Mouse (Mus musculus) stomach, postnatal 0 days (tissue): ENCODE measurements around the gene Prdx3. TPM values are rescaled to one million over a fixed set of nuclear protein-coding genes. Genes with fewer than 3 reads are reported as not detected.

Experiments used
- ATAC-seq: fragments of 200-750 bp; cut with Nextera tagmentation; 2 replicates; pipeline ENCODE4 v1.8.0; 2017; ENCODE audit not compliant: low FRiP score, low TSS enrichment
- DNase-seq: peaks from one replicate; pipeline ENCODE4 v3.0.0-alpha.2; 2016; ENCODE audit warnings: low spot score
- H3K27ac ChIP-seq: fragments of 300-500 bp; sonication (generic); replicated peaks from 2 replicates; pipeline ENCODE4 v1.5.1; 2014; ENCODE audit warnings: mild to moderate bottlenecking, control low read depth
- H3K27me3 ChIP-seq: fragments of 300-500 bp; sonication (generic); 2 replicates; pipeline ENCODE4 v1.6.1; 2014; ENCODE audit warnings: low read length; ENCODE audit not compliant: control insufficient read depth, insufficient read depth
- H3K36me3 ChIP-seq: fragments of 300-500 bp; sonication (generic); 2 replicates; pipeline ENCODE4 v1.6.1; 2014; ENCODE audit warnings: low read length, mixed read lengths; ENCODE audit not compliant: control insufficient read depth, insufficient read depth
- H3K4me1 ChIP-seq: fragments of 300-500 bp; sonication (generic); replicated peaks from 2 replicates; pipeline ENCODE4 v1.6.1; 2014; ENCODE audit warnings: antibody characterized with exemption; ENCODE audit not compliant: control insufficient read depth, insufficient read depth
- H3K4me2 ChIP-seq: fragments of 300-500 bp; sonication (generic); replicated peaks from 2 replicates; pipeline ENCODE4 v1.6.1; 2014; ENCODE audit warnings: low read depth, mild to moderate bottlenecking, control low read depth, moderate library complexity
- H3K4me3 ChIP-seq: fragments of 300-500 bp; sonication (generic); 2 replicates; pipeline ENCODE4 v1.5.1; 2014; ENCODE audit warnings: low read depth, low read length, control low read depth
- H3K9ac ChIP-seq: fragments of 300-500 bp; sonication (generic); 2 replicates; pipeline ENCODE4 v1.6.1; 2014; ENCODE audit warnings: mild to moderate bottlenecking, low read length, control low read depth, mixed read lengths
- H3K9me3 ChIP-seq: fragments of 300-500 bp; sonication (generic); 2 replicates; pipeline ENCODE4 v1.6.1; 2016; ENCODE audit warnings: low read length; ENCODE audit not compliant: control insufficient read depth
- CTCF ChIP-seq: IDR thresholded peaks from 2 replicates; pipeline ENCODE4 v1.5.1; 2016; ENCODE audit warnings: antibody characterized with exemption, low read depth, mild to moderate bottlenecking, moderate library complexity
- EP300 ChIP-seq: optimal IDR thresholded peaks from 2 replicates; pipeline ENCODE3; 2016; ENCODE audit warnings: antibody characterized with exemption
- WGBS: fragments of 180-500 bp; shearing (Covaris S2); extraction: QIAGEN DNeasy Blood & Tissue Kit; methylation state at CpG from one replicate; pipeline ENCODE4 v1.1.7; 2014; 5-methylcytosine and 5-hydroxymethylcytosine counted together
- polyA plus RNA-seq: library from polyadenylated mRNA; unstranded; fragments of >200 nt; fragmentation: Nextera tagmentation; extraction: Ambion mirVana; gene quantifications from 2 replicates; pipeline ENCODE4 v1.2.1, GENCODE M21; 2015

Gene Prdx3
- polyA plus RNA-seq: 123 and 127 TPM in 2 replicates

DNA sequence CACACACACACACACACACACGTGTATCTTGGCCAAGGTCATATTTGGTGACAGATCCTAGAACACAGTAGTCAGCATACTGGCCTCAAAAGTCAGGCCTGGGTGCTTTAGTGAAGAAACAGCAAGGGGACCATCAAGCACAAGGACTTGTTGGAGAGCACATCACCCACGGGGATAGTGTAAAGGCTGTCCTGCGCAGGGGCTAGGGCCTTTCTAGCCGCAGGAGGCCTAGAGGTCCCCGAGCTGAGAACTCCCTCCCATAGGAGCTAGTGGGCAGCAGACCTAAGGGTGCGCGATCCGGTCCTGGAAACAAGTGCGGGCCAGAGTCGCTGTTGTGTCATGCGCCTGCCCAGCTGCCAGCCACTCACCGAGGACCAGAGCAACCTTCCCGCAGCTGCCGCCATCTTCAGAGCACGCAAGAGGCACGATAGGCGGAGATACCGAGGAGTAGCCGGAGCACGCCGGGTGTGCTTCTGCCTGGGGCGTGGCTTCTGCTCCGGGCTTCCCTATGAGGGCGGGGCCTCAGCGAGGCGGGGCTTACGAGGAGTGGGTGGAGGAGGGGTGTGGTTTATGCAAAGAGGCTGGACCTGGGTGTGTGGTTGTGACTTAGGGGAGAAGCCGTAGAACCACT is at the start of gene Prdx3:
TSS of gene Prdx3 (minus strand) at position 493 of the 631 bp plus-strand sequence.
- Histone ChIP-seq H3K27me3 (no peaks in the 10 kb centered on the region), H3K4me3 (peak within 1 kb of the TSS; percentile 67), H3K4me1 (0 out of 2 replicates have a peak, but pooled peaks cover 4% of the 10 kb centered on the region), H3K27ac (peak within 1 kb of the TSS; percentile 92), H3K9me3 (no peaks in the 10 kb centered on the region), H3K9ac (peak within 1 kb of the TSS; percentile 81), H3K4me2 (peak within 1 kb of the TSS; percentile 78), H3K36me3 (peaks cover 4% of the 10 kb centered on the region; the same call in 1 of the 2 replicates)
- ATAC-seq: peak; percentile 99
- TF ChIP-seq CTCF: peak; percentile 50
- TF ChIP-seq EP300: no peak
- 1% methylated on average over 28 of the region's 28 CpGs for WGBS
- peak; percentile 97 for DNase-seq

DNA sequence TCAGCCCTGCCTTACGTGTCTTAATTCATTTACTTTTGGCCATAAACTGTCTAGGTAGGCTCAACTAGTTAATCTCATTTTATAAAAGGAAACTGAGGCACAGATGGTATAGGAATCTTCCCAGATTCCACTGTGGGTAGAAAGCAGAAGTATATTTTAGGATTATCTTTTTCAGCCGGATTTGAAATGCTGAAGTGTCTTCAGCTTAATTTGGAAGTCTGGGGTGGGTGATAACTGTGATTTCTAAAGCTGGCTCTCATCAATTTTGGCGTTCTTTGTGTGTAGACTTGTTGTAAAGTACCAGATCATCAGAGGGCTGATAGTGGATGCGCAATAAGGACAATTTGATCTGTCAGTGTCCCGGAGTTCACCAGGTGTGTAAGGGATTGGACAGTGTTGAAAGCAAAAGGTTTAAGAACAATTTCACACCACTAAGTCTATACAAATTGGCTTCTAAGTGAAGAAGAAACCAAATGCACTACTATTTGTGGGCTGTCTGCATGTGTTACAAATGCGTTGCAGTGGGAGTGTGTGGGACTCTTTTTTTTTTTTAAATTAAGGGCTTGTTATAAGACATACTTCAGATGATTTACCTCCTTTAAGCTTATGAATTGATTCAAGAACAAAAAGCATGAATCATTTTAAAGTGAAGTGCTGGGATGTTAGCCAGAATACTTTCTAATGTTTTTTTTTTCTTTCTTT is 42.7 kb upstream of the Prdx3 start:
- no peak for DNase-seq
- 76% methylated on average over 6 of the region's 6 CpGs for WGBS

DNA sequence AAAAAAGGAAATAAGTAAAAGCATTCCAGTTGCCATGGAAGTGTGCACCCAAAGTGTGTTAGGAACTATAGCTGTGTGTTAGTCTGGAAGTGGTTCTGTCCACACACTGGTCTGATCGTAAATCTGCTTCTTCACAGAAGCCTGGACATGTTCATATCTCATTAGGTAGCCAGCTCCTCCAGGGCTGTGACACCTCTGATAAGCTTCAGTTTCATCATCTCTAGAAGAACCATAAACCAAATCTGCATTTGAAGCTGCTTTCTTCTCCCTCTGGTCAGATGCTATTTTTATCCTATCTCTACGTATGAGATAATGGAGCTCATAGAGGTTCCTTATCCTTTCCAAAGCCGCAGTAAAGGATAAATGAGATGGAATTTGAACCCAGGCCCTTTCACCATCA is 41.5 kb upstream of the Prdx3 start:
- no peak overlapping the region for H3K27ac ChIP-seq
- H3K9ac ChIP-seq: no peak overlapping the region
- no peak overlapping the region for H3K4me2 ChIP-seq
- DNase-seq: no peak
- no peaks in the 10 kb centered on the region for H3K9me3 ChIP-seq
- no peak for TF ChIP-seq EP300
- no peak for TF ChIP-seq CTCF
- H3K4me1 ChIP-seq: no peaks in the 10 kb centered on the region
- no peaks in the 10 kb centered on the region for H3K36me3 ChIP-seq
- no peaks in the 10 kb centered on the region for H3K27me3 ChIP-seq
- ATAC-seq: no peak
- H3K4me3 ChIP-seq: no peak overlapping the region
- WGBS: 83% methylated on average over 3 of the region's 3 CpGs

More for the DNA sequence above, 42.7 kb upstream of the Prdx3 start:
- no peak for ATAC-seq
- Histone ChIP-seq H3K27me3 (no peaks in the 10 kb centered on the region), H3K4me2 (no peak overlapping the region), H3K27ac (no peak overlapping the region), H3K9ac (no peak overlapping the region), H3K9me3 (no peaks in the 10 kb centered on the region), H3K4me3 (no peak overlapping the region), H3K4me1 (no peaks in the 10 kb centered on the region), H3K36me3 (no peaks in the 10 kb centered on the region)
- no peak for TF ChIP-seq CTCF

DNA sequence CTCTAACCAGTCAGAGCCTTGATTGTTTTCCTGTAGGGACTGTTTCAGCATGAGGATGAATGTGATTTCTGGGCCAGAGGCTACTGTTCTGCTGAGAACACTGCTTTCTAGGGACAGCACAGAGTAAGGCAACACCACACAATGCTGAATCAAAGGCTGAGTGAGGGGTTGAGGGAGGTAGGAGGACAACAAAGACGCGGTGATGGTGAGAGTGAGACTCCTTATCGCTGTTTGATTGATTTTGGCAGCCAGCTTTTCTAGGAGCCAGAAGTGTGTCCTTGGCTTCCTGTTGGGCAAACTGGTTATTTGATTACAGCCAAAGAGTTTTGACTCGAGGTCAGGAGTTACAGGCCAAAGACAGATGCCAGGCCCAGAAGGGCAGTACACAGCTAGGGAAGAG is 40.9 kb upstream of the Prdx3 start:
- WGBS: 39% methylated on average over 4 of the region's 4 CpGs
- no peak overlapping the region for H3K9ac ChIP-seq
- TF ChIP-seq EP300 (no peak), CTCF (no peak)

DNA sequence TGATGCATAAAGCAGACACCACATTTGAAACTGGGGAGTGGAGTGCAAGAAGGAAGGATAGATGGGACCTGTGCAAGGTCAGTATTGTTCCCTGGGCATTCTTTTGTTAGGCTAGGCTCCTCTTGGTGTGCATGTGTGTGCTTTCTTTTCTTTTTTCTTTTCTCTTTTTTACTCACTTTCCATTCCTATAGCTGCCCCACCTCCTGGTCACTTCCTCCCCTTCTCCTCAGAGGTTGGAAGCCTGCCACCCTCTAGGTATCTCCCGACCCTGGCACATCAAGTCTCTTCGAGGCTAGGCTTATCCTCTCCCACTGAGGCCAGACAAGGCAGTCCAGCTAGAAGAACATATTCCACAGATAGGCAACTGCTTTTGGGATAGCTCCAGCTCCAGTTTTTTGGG is 37.3 kb upstream of the Prdx3 start:
- no peak for ATAC-seq
- H3K9ac ChIP-seq: no peak overlapping the region
- no peak for TF ChIP-seq EP300
- TF ChIP-seq CTCF: no peak
- no peak overlapping the region for H3K27ac ChIP-seq
- H3K4me2 ChIP-seq: no peak overlapping the region
- no peaks in the 10 kb centered on the region for H3K9me3 ChIP-seq
- H3K4me3 ChIP-seq: no peak overlapping the region
- H3K36me3 ChIP-seq: no peaks in the 10 kb centered on the region
- H3K27me3 ChIP-seq: no peaks in the 10 kb centered on the region
- no peaks in the 10 kb centered on the region for H3K4me1 ChIP-seq
- WGBS: 60% methylated on average over 2 of the region's 2 CpGs
- no peak for DNase-seq

More for the DNA sequence above, 40.9 kb upstream of the Prdx3 start:
- Histone ChIP-seq H3K27me3 (no peaks in the 10 kb centered on the region), H3K4me2 (no peak overlapping the region), H3K36me3 (no peaks in the 10 kb centered on the region), H3K9me3 (no peaks in the 10 kb centered on the region), H3K27ac (no peak overlapping the region), H3K4me3 (no peak overlapping the region), H3K4me1 (no peaks in the 10 kb centered on the region)
- DNase-seq: no peak
- ATAC-seq: no peak

DNA sequence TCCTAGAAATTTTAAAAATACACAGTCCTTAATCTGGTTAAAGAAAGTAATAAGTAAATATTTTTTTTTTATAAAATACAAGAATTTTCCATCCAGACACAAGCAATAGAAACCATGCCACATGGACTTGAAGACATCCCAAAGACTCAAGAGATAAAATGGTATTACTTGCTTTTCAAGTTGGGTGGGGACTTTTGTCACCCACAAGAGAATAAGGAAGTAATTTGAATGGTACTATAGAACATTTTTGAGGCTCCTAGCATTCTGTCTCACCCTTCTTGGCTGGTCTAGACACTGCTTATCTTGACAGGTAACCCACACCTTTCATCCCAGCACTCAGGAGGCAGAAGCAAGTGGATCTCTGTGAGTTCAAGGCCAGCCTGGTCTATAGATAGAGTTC is 35.9 kb upstream of the Prdx3 start:
- H3K36me3 ChIP-seq: no peaks in the 10 kb centered on the region
- no peak for ATAC-seq
- TF ChIP-seq EP300 (no peak), CTCF (no peak)

More for the DNA sequence above, 35.9 kb upstream of the Prdx3 start:
- no peaks in the 10 kb centered on the region for H3K27me3 ChIP-seq
- no peak overlapping the region for H3K4me3 ChIP-seq
- DNase-seq: no peak
- H3K9ac ChIP-seq: no peak overlapping the region
- no peaks in the 10 kb centered on the region for H3K9me3 ChIP-seq
- no peak overlapping the region for H3K27ac ChIP-seq
- H3K4me2 ChIP-seq: no peak overlapping the region
- no peaks in the 10 kb centered on the region for H3K4me1 ChIP-seq
